Mouse (Mus musculus): ENCODE measurements around the gene Spaca6. TPM values are rescaled to one million over a fixed set of nuclear protein-coding genes. Genes with fewer than 3 reads are reported as not detected.

Spaca6 gene
- polyA plus RNA-seq, 1 experiment from 2014 or later, result 37.1 TPM

DNA sequence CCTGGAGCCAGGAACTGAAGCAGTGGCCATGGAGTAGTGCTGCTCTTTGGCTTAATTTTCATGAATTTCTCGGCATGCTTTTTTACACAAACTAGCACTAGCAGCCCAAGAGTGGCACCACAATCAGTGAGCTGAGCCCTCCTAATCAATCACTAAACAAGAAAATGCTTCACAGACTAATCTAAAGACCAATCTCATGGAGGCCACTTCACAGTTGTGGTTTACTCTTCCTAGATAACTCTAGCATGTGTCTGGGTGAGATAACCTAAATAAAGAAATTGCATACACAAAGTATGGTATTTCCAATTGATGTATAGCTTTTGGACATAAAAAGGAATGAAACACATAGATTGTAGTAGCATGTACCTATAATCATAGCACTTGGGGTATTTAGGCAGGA is 52.4 kb downstream of the Spaca6 start:
- no peak overlapping the region for H3K9ac ChIP-seq
- no peaks in the 10 kb centered on the region for H3K9me3 ChIP-seq
- no peak for ATAC-seq (ENCODE audit: borderline replicate concordance, extremely low read depth, low FRiP score, low TSS enrichment)
- H3K4me3 ChIP-seq, result no peak overlapping the region
- no peaks in the 10 kb centered on the region for H3K4me1 ChIP-seq
- no peak overlapping the region for H3K4me2 ChIP-seq
- WGBS, result 59% methylated on average over 1 of the region's 1 CpGs
- H3K36me3 ChIP-seq, result no peaks in the 10 kb centered on the region
- no peak overlapping the region for H3K27ac ChIP-seq
- no peaks in the 10 kb centered on the region for H3K27me3 ChIP-seq

DNA sequence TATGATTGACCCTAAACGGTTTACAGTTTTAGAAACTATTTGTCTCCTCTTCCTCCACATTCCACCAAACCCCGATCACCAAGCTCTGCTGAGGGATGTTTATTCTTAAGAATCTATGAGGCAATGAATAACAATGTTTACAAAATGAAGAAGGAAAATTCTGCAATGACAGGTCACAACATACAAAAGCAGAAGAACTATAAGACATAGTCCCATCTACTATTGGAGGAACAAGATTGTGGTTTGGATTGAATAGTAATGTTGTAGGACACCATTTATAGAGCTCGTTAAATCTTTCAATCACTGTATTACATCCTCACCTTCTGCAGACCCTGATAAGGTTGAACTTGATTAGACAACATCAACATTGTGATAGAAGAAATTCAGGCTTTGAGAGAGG is 55.7 kb downstream of the Spaca6 start:
- Histone ChIP-seq H3K9ac (no peak overlapping the region), H3K4me2 (no peak overlapping the region), H3K4me3 (no peak overlapping the region), H3K27ac (no peak overlapping the region), H3K4me1 (no peaks in the 10 kb centered on the region), H3K36me3 (no peaks in the 10 kb centered on the region), H3K9me3 (no peaks in the 10 kb centered on the region), H3K27me3 (no peaks in the 10 kb centered on the region)
- ATAC-seq (ENCODE audit: borderline replicate concordance, extremely low read depth, low FRiP score, low TSS enrichment), result no peak
- WGBS, result 62% methylated on average over 3 of the region's 3 CpGs

- Histone ChIP-seq H3K4me3 (no peak within 1 kb of the TSS), H3K36me3 (no peaks in the 10 kb centered on the region), H3K27ac (no peak within 1 kb of the TSS), H3K4me1 (no peaks in the 10 kb centered on the region), H3K4me2 (no peak within 1 kb of the TSS), H3K9me3 (no peaks in the 10 kb centered on the region), H3K27me3 (no peaks in the 10 kb centered on the region), H3K9ac (no peak within 1 kb of the TSS)
- no peak for ATAC-seq (ENCODE audit: borderline replicate concordance, extremely low read depth, low FRiP score, low TSS enrichment)
- 36% methylated on average over 1 of the region's 1 CpGs for WGBS
These were observed 56.9 kb downstream of the Spaca6 start, which contains the start of gene Fpr1 for GRCm38 (mm10) chr17:17883840-17884239. Gene Fpr1 (minus strand): TSS chr17:17883940.

GRCm38 (mm10) chr17:17887774-17888248 is 60.9 kb downstream of the Spaca6 start, which contains the start of the genes Fpr2 and Fpr3:
Gene Fpr2 (plus strand): TSS chr17:17887824.
Gene Fpr3 (plus strand): TSS chr17:17887852.
- 43% methylated on average over 1 of the region's 1 CpGs for WGBS
- Histone ChIP-seq H3K9me3 (no peaks in the 10 kb centered on the region), H3K9ac (no peak within 1 kb of the TSS), H3K4me3 (no peak within 1 kb of the TSS), H3K4me1 (no peaks in the 10 kb centered on the region), H3K36me3 (no peaks in the 10 kb centered on the region), H3K27me3 (no peaks in the 10 kb centered on the region), H3K27ac (no peak within 1 kb of the TSS), H3K4me2 (no peak within 1 kb of the TSS)
- no peak for ATAC-seq (ENCODE audit: borderline replicate concordance, extremely low read depth, low FRiP score, low TSS enrichment)

- no peak for ATAC-seq (ENCODE audit: borderline replicate concordance, extremely low read depth, low FRiP score, low TSS enrichment)
- 82% methylated on average over 2 of the region's 2 CpGs for WGBS
- H3K4me2 ChIP-seq, result no peak overlapping the region
- no peak overlapping the region for H3K27ac ChIP-seq
- H3K9ac ChIP-seq, result no peak overlapping the region
- no peak overlapping the region for H3K4me3 ChIP-seq
- no peaks in the 10 kb centered on the region for H3K27me3 ChIP-seq
- no peaks in the 10 kb centered on the region for H3K36me3 ChIP-seq
- H3K4me1 ChIP-seq, result no peaks in the 10 kb centered on the region
- H3K9me3 ChIP-seq, result no peaks in the 10 kb centered on the region
These were observed 62.9 kb downstream of the Spaca6 start for GRCm38 (mm10) chr17:17889732-17890425.

MicroRNA genes within 50 kb of the gene (microRNA counts, 519-probe panel; counts per million panel counts)
- 3,992 counts per million, percentile 95 among the panel's probes with 10 or more counts for microRNA mmu-let-7e
- 2,917 counts per million, percentile 77 among the panel's probes with 10 or more counts for microRNA mmu-miR-125a-3p
- 4,208 counts per million, percentile 97 among the panel's probes with 10 or more counts for microRNA mmu-miR-125a-5p
- 3,553 counts per million, percentile 92 among the panel's probes with 10 or more counts for microRNA mmu-miR-99b

Small RNAs within 50 kb of the gene (microRNA-seq; reads per million reads assigned to microRNA genes)
- gene Gm25927, result not detected
- 4,082 reads per million, percentile 87 among the genes with 10 or more reads in this experiment for gene Mir125a
- 21,940 reads per million, percentile 97 among the genes with 10 or more reads in this experiment for gene Mir99b
- gene Mirlet7e, result not detected

Other genes with a start within 250 kb of the Spaca6 start
- 6.1 and 7.5 TPM in 2 replicates for gene Lnpep, start 202.1 kb upstream of the Spaca6 start, polyA plus RNA-seq (2015; fragmentation: Nextera tagmentation; extraction: Ambion mirVana)
- gene Vmn2r90, start 123.4 kb upstream of the Spaca6 start, polyA plus RNA-seq (2015; fragmentation: Nextera tagmentation; extraction: Ambion mirVana), result not detected in 2 replicates
- 0.93 and 0.97 TPM in 2 replicates for gene Has1, start 28.0 kb downstream of the Spaca6 start, polyA plus RNA-seq (2015; fragmentation: Nextera tagmentation; extraction: Ambion mirVana)
- gene Fpr1, start 56.8 kb downstream of the Spaca6 start, polyA plus RNA-seq (2015; fragmentation: Nextera tagmentation; extraction: Ambion mirVana), result 0.44 and 0.91 TPM in 2 replicates
- 1.4 and 1.5 TPM in 2 replicates for gene Fpr2, start 60.7 kb downstream of the Spaca6 start, polyA plus RNA-seq (2015; fragmentation: Nextera tagmentation; extraction: Ambion mirVana)
- not detected in 2 replicates for gene Fpr3, start 60.7 kb downstream of the Spaca6 start, polyA plus RNA-seq (2015; fragmentation: Nextera tagmentation; extraction: Ambion mirVana)
- not detected in 2 replicates for gene Fpr-rs4, start 194.6 kb downstream of the Spaca6 start, polyA plus RNA-seq (2015; fragmentation: Nextera tagmentation; extraction: Ambion mirVana)
- gene Vmn2r124, start 222.3 kb downstream of the Spaca6 start, polyA plus RNA-seq (2015; fragmentation: Nextera tagmentation; extraction: Ambion mirVana), result 0.04 TPM in 1 of 2 replicates, not detected in the other

All from lung, embryonic 15.5 days (tissue).